Mouse (Mus musculus): ENCODE results near the gene Tent2.

Gene Tent2

GRCm38 (mm10) chr13:93143819-93144283, 48.3 kb downstream of the Tent2 start:
- DNase-seq (ENCODE audit: low read depth, low spot score), result peak; percentile 21

- no peak for DNase-seq (ENCODE audit: low read depth, low spot score)
Observed at GRCm38 (mm10) chr13:93141184-93141583, 51.0 kb downstream of the Tent2 start.

- no peak for DNase-seq (ENCODE audit: low read depth, low spot score)
Observed at GRCm38 (mm10) chr13:93138059-93138458, 54.1 kb downstream of the Tent2 start.

- no peak for DNase-seq (ENCODE audit: low read depth, low spot score)
Observed at GRCm38 (mm10) chr13:93137098-93137497, 55.1 kb downstream of the Tent2 start.

- no peak for DNase-seq (ENCODE audit: low read depth, low spot score)
Observed at GRCm38 (mm10) chr13:93136251-93136650, 55.9 kb downstream of the Tent2 start.

GRCm38 (mm10) chr13:93135501-93135900, 56.7 kb downstream of the Tent2 start:
- DNase-seq (ENCODE audit: low read depth, low spot score), result no peak

- DNase-seq (ENCODE audit: low read depth, low spot score), result no peak
Observed at GRCm38 (mm10) chr13:93130674-93131073, 61.5 kb downstream of the Tent2 start.

- DNase-seq (ENCODE audit: low read depth, low spot score), result peak; percentile 49
Observed at GRCm38 (mm10) chr13:93128961-93129360, 63.2 kb downstream of the Tent2 start.

- DNase-seq (ENCODE audit: low read depth, low spot score), result no peak
Observed at GRCm38 (mm10) chr13:93128111-93128860, 63.9 kb downstream of the Tent2 start.

GRCm38 (mm10) chr13:93122321-93122720, 69.9 kb downstream of the Tent2 start:
- DNase-seq (ENCODE audit: low read depth, low spot score), result no peak

- no peak for DNase-seq (ENCODE audit: low read depth, low spot score)
Observed at GRCm38 (mm10) chr13:93117241-93117640, 74.9 kb downstream of the Tent2 start.

- DNase-seq (ENCODE audit: low read depth, low spot score), result peak; percentile 92
Observed at GRCm38 (mm10) chr13:93102340-93103090, 89.7 kb downstream of the Tent2 start.

- DNase-seq (ENCODE audit: low read depth, low spot score), result no peak
Observed at GRCm38 (mm10) chr13:93098596-93098995, 93.6 kb downstream of the Tent2 start.

- peak; percentile 96 for DNase-seq (ENCODE audit: low read depth, low spot score)
Observed at GRCm38 (mm10) chr13:93096643-93097042, 95.5 kb downstream of the Tent2 start.

Measured in R1 (cell line).